Mouse (Mus musculus): ENCODE measurements at regions not wholly inside any gene's neighbourhood (a gene's known extent, or its start where the extent isn't known, plus 50 kb on each side); places are given as distances from the start of the nearest gene placed in this dataset.
"Not testable (repeated sequence)": the region's sequence is repeated elsewhere in the genome, so short reads cannot be mapped to it uniquely, and the experiment has no call there.

DNA sequence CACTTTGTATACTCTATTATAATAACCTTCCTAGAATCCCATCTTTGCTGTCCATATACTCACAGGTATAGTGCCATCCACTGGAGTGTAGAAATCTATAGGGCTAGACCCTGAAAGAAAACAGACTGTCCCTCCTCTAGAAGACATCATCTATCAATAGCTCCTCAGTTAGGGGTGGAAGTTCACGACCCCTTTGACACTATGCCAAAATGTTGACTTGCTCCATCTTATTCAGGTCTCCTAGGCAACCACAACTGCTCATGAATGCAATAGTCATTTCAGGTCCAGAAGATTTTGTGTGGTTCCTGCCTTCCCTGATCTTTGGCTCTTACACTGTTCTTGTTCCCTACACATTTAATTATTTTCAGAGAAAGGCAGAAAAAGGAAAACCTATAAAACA lies 86.5 kb upstream of the Sec61g start:
- H3K27me3 ChIP-seq (ENCODE audit: insufficient read depth, low read length): no peaks in the 10 kb centered on the region
- no peak for TF ChIP-seq CTCF (IDR thresholded peaks at IDR 0.05; ENCODE audit: low read depth)

DNA sequence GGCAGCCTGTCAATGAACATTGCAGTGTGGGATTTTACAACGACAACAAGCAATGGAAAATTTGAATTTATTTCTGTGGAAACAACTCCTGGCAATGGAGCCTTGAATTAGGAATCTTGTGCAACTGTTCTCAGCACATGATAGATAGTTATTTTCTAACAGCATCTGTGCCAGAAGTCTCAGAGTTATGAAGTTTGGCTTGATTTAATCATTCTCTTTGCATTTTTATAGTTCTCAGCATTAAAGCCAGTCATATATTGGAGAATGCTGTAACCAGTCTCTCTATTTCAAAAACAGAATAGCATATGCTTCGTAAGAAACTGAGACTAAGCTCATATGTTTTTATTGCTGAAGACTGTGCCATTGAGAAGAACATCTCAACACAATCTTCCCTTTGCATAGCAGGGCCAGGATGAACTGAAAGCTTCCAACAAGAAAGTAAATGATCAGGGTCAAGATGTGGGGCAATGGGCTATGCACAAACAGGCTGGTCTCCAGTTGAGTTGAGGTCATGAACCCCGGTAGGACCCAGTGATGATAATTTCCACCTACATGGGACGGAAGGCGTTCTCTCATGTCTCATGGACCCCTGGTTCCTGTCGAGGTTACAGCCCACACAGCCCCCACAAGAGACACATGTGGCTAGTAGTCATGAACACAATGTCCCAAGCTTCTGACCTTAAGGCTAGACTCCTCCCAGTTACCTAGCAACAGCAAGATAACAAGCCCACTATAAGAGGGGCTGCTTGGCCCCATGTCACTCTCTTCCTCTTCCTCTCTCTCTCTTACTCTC lies 89.0 kb upstream of the Sec61g start:
- no peak overlapping the region for H3K9ac ChIP-seq (replicated peaks; ENCODE audit: low read length)
- H3K27me3 ChIP-seq (ENCODE audit: insufficient read depth, low read length): no peaks in the 10 kb centered on the region
- no peak overlapping the region for H3K4me2 ChIP-seq (ENCODE audit: low read depth, low read length)
- no peak overlapping the region for H3K4me3 ChIP-seq (ENCODE audit: low read length)
- no peak overlapping the region for H3K27ac ChIP-seq
- no peaks in the 10 kb centered on the region for H3K4me1 ChIP-seq (ENCODE audit: insufficient read depth, low read length)
- no peaks in the 10 kb centered on the region for H3K9me3 ChIP-seq (ENCODE audit: low read length)
- no peak for TF ChIP-seq CTCF (IDR thresholded peaks at IDR 0.05; ENCODE audit: low read depth)
- ATAC-seq (no peak), DNase-seq (ENCODE audit: low spot score) (no peak)
- no peaks in the 10 kb centered on the region for H3K36me3 ChIP-seq (ENCODE audit: insufficient read depth, low read length)
- WGBS: 85% methylated on average over 6 of the region's 6 CpGs

More for the DNA sequence above, 86.5 kb upstream of the Sec61g start:
- Histone ChIP-seq H3K4me3 (ENCODE audit: low read length) (no peak overlapping the region), H3K4me1 (ENCODE audit: insufficient read depth, low read length) (peaks cover 10% of the 10 kb centered on the region; the same call in 1 of the 2 replicates), H3K36me3 (ENCODE audit: insufficient read depth, low read length) (no peaks in the 10 kb centered on the region), H3K9me3 (ENCODE audit: low read length) (no peaks in the 10 kb centered on the region), H3K4me2 (ENCODE audit: low read depth, low read length) (no peak overlapping the region), H3K9ac (replicated peaks; ENCODE audit: low read length) (no peak overlapping the region), H3K27ac (no peak overlapping the region)
- DNase-seq (ENCODE audit: low spot score) (peak; percentile 12), ATAC-seq (no peak)
- 6% methylated on average over 1 of the region's 1 CpGs for WGBS

DNA sequence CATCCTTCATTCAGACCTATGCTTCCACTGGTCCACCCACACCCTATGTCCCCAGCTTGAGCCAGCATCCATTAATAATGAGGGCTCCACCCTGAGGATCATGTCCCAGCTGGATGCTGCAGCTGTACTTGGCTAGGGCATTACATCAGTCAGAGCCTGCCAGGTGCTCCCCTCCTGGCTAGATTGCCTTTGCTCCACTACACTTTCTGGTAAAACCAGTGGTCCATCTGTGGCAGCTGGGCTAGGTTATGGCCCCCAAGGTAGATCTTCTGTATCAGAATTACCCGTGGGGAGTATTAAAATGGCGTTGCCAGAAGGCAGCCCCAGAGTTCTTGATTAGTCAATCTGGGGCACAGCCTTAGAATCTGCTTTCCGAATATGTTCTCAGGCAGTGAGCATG lies 94.7 kb upstream of the Sec61g start:
- no peaks in the 10 kb centered on the region for H3K27me3 ChIP-seq (ENCODE audit: insufficient read depth, low read length)
- H3K9me3 ChIP-seq (ENCODE audit: low read length): no peaks in the 10 kb centered on the region
- ATAC-seq (no peak), DNase-seq (ENCODE audit: low spot score) (no peak)
- no peaks in the 10 kb centered on the region for H3K4me1 ChIP-seq (ENCODE audit: insufficient read depth, low read length)
- H3K27ac ChIP-seq: no peak overlapping the region
- 64% methylated on average over 3 of the region's 3 CpGs for WGBS
- H3K4me3 ChIP-seq (ENCODE audit: low read length): no peak overlapping the region
- no peak overlapping the region for H3K4me2 ChIP-seq (ENCODE audit: low read depth, low read length)
- H3K36me3 ChIP-seq (ENCODE audit: insufficient read depth, low read length): no peaks in the 10 kb centered on the region
- TF ChIP-seq CTCF (IDR thresholded peaks at IDR 0.05; ENCODE audit: low read depth): no peak
- H3K9ac ChIP-seq (replicated peaks; ENCODE audit: low read length): no peak overlapping the region

DNA sequence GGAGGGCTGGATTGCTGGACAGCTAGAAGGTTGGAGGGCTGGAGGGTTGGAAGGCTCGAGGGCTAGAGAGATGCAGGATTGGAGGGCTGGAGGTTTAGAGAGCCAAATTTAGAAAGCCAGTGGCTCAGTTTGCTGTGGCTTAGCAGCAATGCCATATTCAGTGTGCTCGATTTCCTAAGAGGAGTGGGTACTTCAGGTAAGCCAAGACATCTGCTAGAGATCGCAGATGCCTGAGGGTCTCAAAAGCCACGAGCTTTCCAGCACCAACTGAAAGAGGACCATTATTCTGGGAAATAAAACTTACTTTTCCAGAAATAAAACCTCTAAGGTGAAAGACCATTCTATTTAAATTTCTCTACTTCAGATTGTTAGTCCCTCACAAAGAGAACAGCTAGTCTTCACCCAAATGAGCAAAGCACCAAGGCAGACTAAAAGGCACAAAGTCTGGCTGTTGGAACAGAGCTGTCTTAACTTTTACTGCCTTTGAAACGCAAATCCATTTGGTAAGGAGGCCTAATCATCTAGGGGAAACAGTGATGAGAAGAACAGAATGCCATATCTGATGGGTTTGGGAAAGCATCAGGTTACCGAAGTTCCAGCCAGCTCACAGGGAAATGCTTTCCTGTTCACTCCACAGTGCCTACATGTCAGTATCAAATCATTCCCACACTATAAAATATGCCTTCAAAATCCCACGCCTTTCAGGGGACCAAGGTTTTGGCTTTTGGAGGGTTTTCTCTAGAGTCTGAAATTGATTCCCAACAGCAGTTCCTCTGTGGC lies 98.3 kb upstream of the Sec61g start:
- no peaks in the 10 kb centered on the region for H3K27me3 ChIP-seq (ENCODE audit: insufficient read depth, low read length)
- H3K4me2 ChIP-seq (ENCODE audit: low read depth, low read length): no peak overlapping the region
- H3K36me3 ChIP-seq (ENCODE audit: insufficient read depth, low read length): no peaks in the 10 kb centered on the region
- H3K4me3 ChIP-seq (ENCODE audit: low read length): no peak overlapping the region
- DNase-seq (ENCODE audit: low spot score) (no peak), ATAC-seq (no peak)
- TF ChIP-seq CTCF (IDR thresholded peaks at IDR 0.05; ENCODE audit: low read depth): no peak
- no peaks in the 10 kb centered on the region for H3K4me1 ChIP-seq (ENCODE audit: insufficient read depth, low read length)
- H3K9ac ChIP-seq (replicated peaks; ENCODE audit: low read length): no peak overlapping the region
- H3K27ac ChIP-seq: no peak overlapping the region
- 82% methylated on average over 7 of the region's 7 CpGs for WGBS
- H3K9me3 ChIP-seq (ENCODE audit: low read length): no peaks in the 10 kb centered on the region

DNA sequence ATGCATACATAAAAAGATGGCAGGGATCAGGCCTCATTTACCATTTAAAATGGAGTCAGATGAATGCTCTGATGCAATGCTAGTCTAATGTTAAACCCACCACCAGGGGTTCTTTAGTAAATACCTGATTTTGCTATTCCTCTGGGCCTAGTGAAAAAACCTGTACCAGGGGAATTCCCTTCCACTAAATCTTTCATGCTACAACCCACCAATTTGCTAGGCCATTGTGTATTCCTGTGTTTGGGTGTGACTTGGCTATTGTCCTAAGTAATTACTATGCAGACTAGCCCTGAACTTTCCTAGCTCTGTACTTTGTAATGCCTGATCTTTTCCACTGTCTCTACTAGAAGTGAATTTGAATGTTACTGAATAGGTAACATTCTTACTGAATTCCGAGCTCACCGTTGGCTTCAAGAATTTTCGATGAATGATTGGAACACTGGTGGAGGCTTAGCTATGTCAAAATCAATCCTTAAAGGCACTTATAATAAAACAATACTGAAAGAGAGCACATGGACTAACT lies 99.7 kb upstream of the Sec61g start:
- 71% methylated on average over 3 of the region's 3 CpGs for WGBS
- not testable (repeated sequence) for H3K9me3 ChIP-seq (ENCODE audit: low read length)

DNA sequence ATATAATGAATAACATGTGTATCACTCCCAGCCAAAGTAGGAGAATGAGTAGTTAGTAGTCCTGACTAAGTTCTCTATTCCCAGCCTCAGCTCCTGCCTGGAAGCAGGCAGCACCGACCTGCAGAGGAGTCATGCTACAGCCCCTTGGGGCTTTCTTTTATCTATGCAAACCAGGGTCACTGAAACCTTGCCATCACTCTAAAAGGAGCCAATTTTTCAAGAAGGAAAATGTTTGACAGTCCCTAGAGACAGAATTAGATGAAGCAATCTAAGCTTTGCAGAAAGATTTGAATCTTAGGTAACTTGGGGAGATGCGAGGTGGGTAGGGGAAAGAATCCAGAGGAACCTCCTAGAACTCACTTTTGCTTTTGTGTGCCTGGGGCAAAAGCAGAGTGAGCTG lies 103.5 kb upstream of the Sec61g start:
- no peaks in the 10 kb centered on the region for H3K36me3 ChIP-seq (ENCODE audit: insufficient read depth, low read length)
- no peak overlapping the region for H3K27ac ChIP-seq
- no peak for TF ChIP-seq CTCF (IDR thresholded peaks at IDR 0.05; ENCODE audit: low read depth)
- no peaks in the 10 kb centered on the region for H3K27me3 ChIP-seq (ENCODE audit: insufficient read depth, low read length)
- H3K4me2 ChIP-seq (ENCODE audit: low read depth, low read length): no peak overlapping the region
- no peak for DNase-seq (ENCODE audit: low spot score)
- WGBS: 62% methylated on average over 2 of the region's 2 CpGs
- H3K4me1 ChIP-seq (ENCODE audit: insufficient read depth, low read length): no peaks in the 10 kb centered on the region
- H3K9me3 ChIP-seq (ENCODE audit: low read length): no peaks in the 10 kb centered on the region
- H3K4me3 ChIP-seq (ENCODE audit: low read length): no peak overlapping the region
- ATAC-seq: no peak
- no peak overlapping the region for H3K9ac ChIP-seq (replicated peaks; ENCODE audit: low read length)

More for the DNA sequence above, 99.7 kb upstream of the Sec61g start:
- not testable (repeated sequence) for H3K4me3 ChIP-seq (ENCODE audit: low read length); ATAC-seq; H3K4me1 ChIP-seq (ENCODE audit: insufficient read depth, low read length); DNase-seq (ENCODE audit: low spot score); H3K9ac ChIP-seq (replicated peaks; ENCODE audit: low read length); H3K27me3 ChIP-seq (ENCODE audit: insufficient read depth, low read length); H3K27ac ChIP-seq; H3K4me2 ChIP-seq (ENCODE audit: low read depth, low read length); H3K36me3 ChIP-seq (ENCODE audit: insufficient read depth, low read length)

Measured in hindbrain, postnatal 0 days (tissue).